Mouse (Mus musculus): ENCODE data around the gene Vmn1r139. TPM values are rescaled to one million over a fixed set of nuclear protein-coding genes. Genes with fewer than 3 reads are reported as not detected.
"Not testable (repeated sequence)": the region's sequence is repeated elsewhere in the genome, so short reads cannot be mapped to it uniquely, and the experiment has no call there.

Gene Vmn1r139
- polyA plus RNA-seq (2017; shearing (Covaris generic)): not detected

DNA sequence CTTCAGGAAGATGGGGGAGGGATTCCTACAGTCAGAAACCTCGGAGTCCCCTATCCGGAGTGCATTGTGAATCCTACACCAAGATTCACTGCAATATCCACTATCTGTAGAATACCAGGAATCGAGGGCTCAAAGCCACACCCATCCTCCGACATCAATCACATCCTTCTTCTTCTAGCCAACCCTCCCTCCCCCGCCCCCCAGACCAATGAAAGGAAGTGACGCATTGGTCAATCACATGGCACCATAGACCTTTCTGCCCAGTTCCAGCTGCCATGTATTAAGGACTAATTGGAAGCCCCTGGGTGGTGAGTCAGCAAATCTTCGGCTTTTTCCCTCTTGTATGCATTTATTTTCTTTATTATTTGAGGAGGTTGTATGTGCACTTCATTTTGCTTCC, at the start of gene Vmn1r139:
Gene Vmn1r139 (plus strand): TSS at position 301 of the 400 bp plus-strand sequence.
- not testable (repeated sequence) for ATAC-seq

DNA sequence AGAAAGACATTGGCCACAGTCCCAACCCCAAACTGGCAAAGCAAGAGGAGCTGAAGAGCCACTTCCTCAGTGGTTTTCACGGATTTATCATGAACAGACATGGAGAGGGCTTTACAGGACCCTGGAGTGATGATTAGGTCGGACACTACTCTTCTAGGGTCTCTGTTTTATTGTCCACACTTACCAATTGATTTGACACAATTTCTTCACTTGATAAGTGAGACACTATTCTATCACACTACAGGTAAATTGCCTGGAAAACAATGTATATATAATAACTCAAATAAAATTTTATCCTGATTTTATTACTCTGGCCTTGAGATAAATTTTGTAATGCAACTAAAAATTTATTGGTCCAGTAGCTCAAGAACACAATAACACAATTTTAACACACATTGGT, 40.1 kb upstream of the Vmn1r139 start, which contains the start of gene Vmn1r138:
Gene Vmn1r138 (minus strand): TSS at position 101 of the 400 bp plus-strand sequence.
- not testable (repeated sequence) for ATAC-seq

DNA sequence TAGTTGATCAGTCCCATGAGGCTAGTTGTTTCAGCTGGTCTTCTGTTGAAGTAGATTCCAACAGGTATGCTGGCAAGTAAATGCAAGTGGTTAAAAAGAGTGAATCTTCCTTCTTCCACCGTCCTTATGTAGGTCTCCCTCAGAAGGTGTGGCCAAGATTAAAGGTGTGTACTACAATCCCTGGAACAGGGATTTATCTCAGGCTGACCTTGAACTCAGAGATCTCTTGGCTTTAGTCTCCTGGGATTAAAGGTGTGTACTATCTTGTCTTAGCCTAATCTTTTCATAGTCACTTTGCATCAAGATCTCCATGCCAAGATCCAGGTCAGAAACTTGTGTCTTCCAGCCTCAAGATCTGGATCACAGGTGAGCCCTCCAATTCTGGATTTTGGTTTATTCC, 12.7 kb upstream of the Vmn1r139 start, which contains the start of gene Gm6176:
Gene Gm6176 (minus strand): TSS at position 101 of the 400 bp plus-strand sequence.
- not testable (repeated sequence) for ATAC-seq

DNA sequence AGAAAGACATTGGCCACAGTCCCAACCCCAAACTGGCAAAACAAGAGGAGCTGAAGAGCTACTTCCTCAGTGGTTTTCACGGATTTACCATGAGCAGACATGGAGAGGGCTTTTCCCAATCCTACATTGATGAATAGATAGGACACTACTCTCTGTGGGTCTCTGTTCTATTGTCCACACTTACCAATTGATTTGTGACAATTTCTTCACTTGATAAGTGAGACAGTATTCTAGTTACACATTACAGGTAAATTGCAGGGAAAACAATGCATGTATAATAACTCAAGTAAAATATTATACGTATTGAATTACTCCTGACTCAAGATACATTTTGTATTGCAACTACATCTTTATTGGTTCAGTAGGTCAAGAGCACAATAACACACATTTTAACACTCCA, 49.3 kb downstream of the Vmn1r139 start, which contains the start of gene Gm16451:
Gene Gm16451 (minus strand): TSS at position 101 of the 400 bp plus-strand sequence.
- not testable (repeated sequence) for ATAC-seq

DNA sequence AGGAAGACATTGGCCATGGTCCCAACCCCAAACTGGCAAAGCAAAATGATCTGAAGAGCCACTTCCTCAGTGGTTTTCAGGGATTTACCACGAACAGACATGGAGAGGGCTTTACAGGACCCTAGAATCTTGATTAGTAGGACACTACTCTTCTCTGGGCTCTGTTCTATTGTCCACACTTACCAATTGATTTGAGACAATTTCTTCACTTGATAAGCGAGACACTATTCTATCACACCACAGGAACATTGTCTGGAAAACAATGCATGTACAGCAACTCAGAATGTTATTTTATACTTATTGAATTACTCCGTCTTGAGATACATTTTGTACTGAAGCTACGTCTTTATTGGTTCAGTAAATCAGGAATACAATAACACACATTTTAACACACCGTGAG, 65.8 kb downstream of the Vmn1r139 start, which contains the start of gene Gm10666:
Gene Gm10666 (minus strand): TSS at position 101 of the 400 bp plus-strand sequence.
- ATAC-seq: not testable (repeated sequence)

Other genes starting within 250 kb of the Vmn1r139 start
- gene Vmn1r135, start 236.7 kb upstream of the Vmn1r139 start, polyA plus RNA-seq (2017; shearing (Covaris generic)): not detected
- not detected for gene Gm5725, start 224.8 kb upstream of the Vmn1r139 start, polyA plus RNA-seq (2017; shearing (Covaris generic))
- not detected for gene Gm5891, start 147.8 kb upstream of the Vmn1r139 start, polyA plus RNA-seq (2017; shearing (Covaris generic))
- gene Vmn1r137, start 74.5 kb upstream of the Vmn1r139 start, polyA plus RNA-seq (2017; shearing (Covaris generic)): not detected
- gene Vmn1r138, start 40.2 kb upstream of the Vmn1r139 start, polyA plus RNA-seq (2017; shearing (Covaris generic)): not detected
- gene Gm6176, start 12.8 kb upstream of the Vmn1r139 start, polyA plus RNA-seq (2017; shearing (Covaris generic)): not detected
- gene Gm16451, start 49.2 kb downstream of the Vmn1r139 start, polyA plus RNA-seq (2017; shearing (Covaris generic)): not detected
- gene Gm10666, start 65.7 kb downstream of the Vmn1r139 start, polyA plus RNA-seq (2017; shearing (Covaris generic)): not detected
- not detected for gene Vmn1r142, start 95.0 kb downstream of the Vmn1r139 start, polyA plus RNA-seq (2017; shearing (Covaris generic))
- gene Vmn1r143, start 120.3 kb downstream of the Vmn1r139 start, polyA plus RNA-seq (2017; shearing (Covaris generic)): not detected
- not detected for gene Gm8653, start 132.2 kb downstream of the Vmn1r139 start, polyA plus RNA-seq (2017; shearing (Covaris generic))
- not detected for gene Gm8453, start 160.4 kb downstream of the Vmn1r139 start, polyA plus RNA-seq (2017; shearing (Covaris generic))

All from CD4-positive, CD25-positive, alpha-beta regulatory T cell, adult 4 months (primary cell).